Mouse (Mus musculus): ENCODE measurements around the gene Birc6. TPM values are rescaled to one million over a fixed set of nuclear protein-coding genes. Genes with fewer than 3 reads are reported as not detected.

The Birc6 gene
- polyA plus RNA-seq, 1 experiment from 2014 or later: 63.7 TPM

DNA sequence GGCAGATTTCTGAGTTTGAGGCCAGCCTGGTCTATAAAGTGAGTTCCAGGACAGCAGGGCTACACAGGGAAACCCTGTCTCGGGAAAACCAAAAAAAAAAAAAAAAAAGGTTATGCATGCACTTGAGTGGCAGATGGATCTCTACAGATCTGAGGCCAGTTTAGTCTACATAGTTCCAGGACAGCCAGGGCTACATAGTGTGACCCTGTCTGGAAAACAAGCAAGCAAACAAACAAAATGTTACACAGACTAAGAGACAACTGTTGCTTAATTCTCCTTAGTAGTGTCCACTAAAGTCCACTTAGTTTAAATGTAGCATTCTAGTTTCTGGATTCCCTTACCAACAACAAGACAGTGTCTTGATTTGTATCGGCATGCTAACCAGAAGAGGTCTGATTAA, 2.0 kb upstream of the Birc6 start:
- Histone ChIP-seq H3K9me3 (ENCODE audit: control insufficient read depth) (no peaks in the 10 kb centered on the region), H3K9ac (ENCODE audit: low read depth, low read length) (no peak overlapping the region), H3K27me3 (replicated peaks; ENCODE audit: control insufficient read depth, insufficient read depth, low read length) (no peaks in the 10 kb centered on the region), H3K4me2 (replicated peaks; ENCODE audit: low read depth) (no peak overlapping the region), H3K4me3 (ENCODE audit: low read depth, low read length) (no peak overlapping the region), H3K4me1 (replicated peaks; ENCODE audit: control insufficient read depth, insufficient read depth, low read length) (no peaks in the 10 kb centered on the region; the same call in 1 of the 2 replicates), H3K27ac (ENCODE audit: low read depth, low read length) (no peak overlapping the region), H3K36me3 (ENCODE audit: control insufficient read depth, insufficient read depth) (no peaks in the 10 kb centered on the region)
- 91% methylated on average over 2 of the region's 2 CpGs for WGBS
- ATAC-seq: no peak
- no peak for TF ChIP-seq CTCF (IDR thresholded peaks at IDR 0.05; ENCODE audit: low read depth)

DNA sequence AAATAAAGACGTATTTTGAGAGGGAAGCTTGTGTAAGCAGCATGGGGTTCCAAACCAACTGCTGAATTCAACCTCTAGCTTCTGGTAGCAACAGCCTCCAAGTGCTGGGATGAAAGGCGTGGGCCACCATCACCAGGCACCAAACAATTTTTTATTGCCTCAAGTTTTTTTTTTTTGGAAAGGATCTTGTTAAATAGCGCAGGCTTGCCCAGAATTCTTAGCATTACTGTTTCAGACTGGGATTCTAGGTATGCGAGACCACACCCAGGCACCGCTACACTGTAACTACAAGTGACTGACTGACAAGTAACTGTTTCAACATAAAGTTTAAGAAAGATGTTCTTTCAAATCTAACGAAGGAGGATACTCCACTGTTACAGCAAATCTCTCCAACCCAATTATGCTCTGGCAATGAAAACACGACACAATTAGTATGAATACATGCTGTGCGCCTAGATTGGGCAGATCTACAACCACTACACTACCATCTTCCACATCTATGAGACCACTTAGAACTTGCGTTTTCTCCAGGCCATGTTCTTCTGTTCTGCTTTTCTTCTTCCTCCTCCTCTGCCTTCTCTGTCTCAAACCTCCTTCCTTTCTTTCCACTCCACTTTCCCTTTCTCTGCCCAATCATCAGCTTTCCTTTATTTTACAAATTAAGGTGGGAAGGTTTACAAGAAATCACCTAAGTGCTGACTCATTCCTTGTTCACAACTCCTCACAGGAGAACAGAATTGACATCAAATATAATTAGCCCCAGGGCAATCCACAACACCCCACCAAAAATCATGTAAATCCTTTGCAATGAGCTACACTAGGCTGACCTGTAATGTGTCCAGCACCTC, 1.1 kb upstream of the Birc6 start:
- no peak for ATAC-seq
- Histone ChIP-seq H3K4me1 (replicated peaks; ENCODE audit: control insufficient read depth, insufficient read depth, low read length) (no peaks in the 10 kb centered on the region; the same call in 1 of the 2 replicates), H3K4me2 (replicated peaks; ENCODE audit: low read depth) (peak overlapping the region; percentile 58), H3K9me3 (ENCODE audit: control insufficient read depth) (no peaks in the 10 kb centered on the region), H3K36me3 (ENCODE audit: control insufficient read depth, insufficient read depth) (no peaks in the 10 kb centered on the region), H3K4me3 (ENCODE audit: low read depth, low read length) (peak overlapping the region; percentile 22), H3K27ac (ENCODE audit: low read depth, low read length) (peak overlapping the region; percentile 98), H3K27me3 (replicated peaks; ENCODE audit: control insufficient read depth, insufficient read depth, low read length) (no peaks in the 10 kb centered on the region), H3K9ac (ENCODE audit: low read depth, low read length) (0 out of 2 replicates have a peak overlapping the region, but pooled peaks have one; percentile 22)
- WGBS: 79% methylated on average over 9 of the region's 9 CpGs
- no peak for TF ChIP-seq CTCF (IDR thresholded peaks at IDR 0.05; ENCODE audit: low read depth)

- Histone ChIP-seq H3K9me3 (ENCODE audit: control insufficient read depth) (no peaks in the 10 kb centered on the region), H3K9ac (ENCODE audit: low read depth, low read length) (peak overlapping the region; percentile 88), H3K4me1 (replicated peaks; ENCODE audit: control insufficient read depth, insufficient read depth, low read length) (no peaks in the 10 kb centered on the region; the same call in 1 of the 2 replicates), H3K27me3 (replicated peaks; ENCODE audit: control insufficient read depth, insufficient read depth, low read length) (no peaks in the 10 kb centered on the region), H3K4me2 (replicated peaks; ENCODE audit: low read depth) (peak overlapping the region; percentile 89), H3K4me3 (ENCODE audit: low read depth, low read length) (peak overlapping the region; percentile 78), H3K36me3 (ENCODE audit: control insufficient read depth, insufficient read depth) (no peaks in the 10 kb centered on the region), H3K27ac (ENCODE audit: low read depth, low read length) (peak overlapping the region; percentile 98)
- under 1% methylated on average over 72 of the region's 72 CpGs for WGBS
- no peak for TF ChIP-seq CTCF (IDR thresholded peaks at IDR 0.05; ENCODE audit: low read depth)
- peak; percentile 51 for ATAC-seq
Measured at GRCm38 (mm10) chr17:74528648-74529532, 795 bp downstream of the Birc6 start.

- no peak for ATAC-seq
- no peak for TF ChIP-seq CTCF (IDR thresholded peaks at IDR 0.05; ENCODE audit: low read depth)
- H3K4me1 ChIP-seq (replicated peaks; ENCODE audit: control insufficient read depth, insufficient read depth, low read length): no peaks in the 10 kb centered on the region; the same call in 1 of the 2 replicates
- H3K36me3 ChIP-seq (ENCODE audit: control insufficient read depth, insufficient read depth): no peaks in the 10 kb centered on the region
- H3K9ac ChIP-seq (ENCODE audit: low read depth, low read length): peak overlapping the region; percentile 88
- WGBS: 10% methylated on average over 3 of the region's 3 CpGs
- H3K27me3 ChIP-seq (replicated peaks; ENCODE audit: control insufficient read depth, insufficient read depth, low read length): no peaks in the 10 kb centered on the region
- peak overlapping the region; percentile 78 for H3K4me3 ChIP-seq (ENCODE audit: low read depth, low read length)
- H3K27ac ChIP-seq (ENCODE audit: low read depth, low read length): peak overlapping the region; percentile 98
- H3K9me3 ChIP-seq (ENCODE audit: control insufficient read depth): no peaks in the 10 kb centered on the region
- H3K4me2 ChIP-seq (replicated peaks; ENCODE audit: low read depth): peak overlapping the region; percentile 89
Measured at GRCm38 (mm10) chr17:74529533-74529824, 1.4 kb downstream of the Birc6 start.

- WGBS: 94% methylated on average over 4 of the region's 4 CpGs
- Histone ChIP-seq H3K36me3 (ENCODE audit: control insufficient read depth, insufficient read depth) (no peaks in the 10 kb centered on the region), H3K9ac (ENCODE audit: low read depth, low read length) (no peak overlapping the region)
Measured at GRCm38 (mm10) chr17:74534971-74535370, 6.9 kb downstream of the Birc6 start.

DNA sequence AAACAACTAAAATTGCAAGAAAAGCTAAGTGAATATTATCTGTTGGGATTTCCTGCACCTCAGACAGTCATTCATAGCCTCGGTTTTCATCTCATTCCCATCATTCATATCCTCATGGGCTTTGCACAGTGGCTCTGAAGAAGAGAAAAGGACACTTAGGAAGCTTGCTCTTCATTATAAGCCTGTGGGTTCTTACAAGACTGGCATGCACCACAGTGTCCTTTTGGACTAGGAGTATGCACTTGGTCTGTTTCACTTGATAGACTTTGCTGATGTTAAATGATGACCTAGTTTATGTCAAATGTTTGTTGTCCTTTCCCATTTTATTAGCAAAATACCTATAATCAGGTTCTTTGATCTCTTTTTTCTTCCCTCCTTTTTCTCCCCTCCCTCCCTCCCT, 9.4 kb downstream of the Birc6 start:
- WGBS: 71% methylated on average over 1 of the region's 1 CpGs
- no peak for TF ChIP-seq CTCF (IDR thresholded peaks at IDR 0.05; ENCODE audit: low read depth)
- no peak for ATAC-seq

More at GRCm38 (mm10) chr17:74534971-74535370, 6.9 kb downstream of the Birc6 start:
- ATAC-seq: no peak
- Histone ChIP-seq H3K27me3 (replicated peaks; ENCODE audit: control insufficient read depth, insufficient read depth, low read length) (no peaks in the 10 kb centered on the region), H3K4me3 (ENCODE audit: low read depth, low read length) (no peak overlapping the region), H3K9me3 (ENCODE audit: control insufficient read depth) (no peaks in the 10 kb centered on the region), H3K4me2 (replicated peaks; ENCODE audit: low read depth) (no peak overlapping the region), H3K4me1 (replicated peaks; ENCODE audit: control insufficient read depth, insufficient read depth, low read length) (no peaks in the 10 kb centered on the region), H3K27ac (ENCODE audit: low read depth, low read length) (no peak overlapping the region)
- TF ChIP-seq CTCF (IDR thresholded peaks at IDR 0.05; ENCODE audit: low read depth): no peak

More for the DNA sequence above, 9.4 kb downstream of the Birc6 start:
- Histone ChIP-seq H3K36me3 (ENCODE audit: control insufficient read depth, insufficient read depth) (no peaks in the 10 kb centered on the region), H3K27ac (ENCODE audit: low read depth, low read length) (no peak overlapping the region), H3K27me3 (replicated peaks; ENCODE audit: control insufficient read depth, insufficient read depth, low read length) (no peaks in the 10 kb centered on the region), H3K4me2 (replicated peaks; ENCODE audit: low read depth) (no peak overlapping the region), H3K9me3 (ENCODE audit: control insufficient read depth) (no peaks in the 10 kb centered on the region), H3K9ac (ENCODE audit: low read depth, low read length) (no peak overlapping the region), H3K4me3 (ENCODE audit: low read depth, low read length) (no peak overlapping the region), H3K4me1 (replicated peaks; ENCODE audit: control insufficient read depth, insufficient read depth, low read length) (no peaks in the 10 kb centered on the region)

Data from intestine, postnatal 0 days (tissue).